Mouse (Mus musculus) midbrain, embryonic 14.5 days (tissue): ENCODE data around the gene Irf1. TPM values are rescaled to one million over a fixed set of nuclear protein-coding genes. Genes with fewer than 3 reads are reported as not detected.

ENCODE experiments used
- ATAC-seq: fragments of 200-750 bp; cut with Nextera tagmentation; 2 replicates; pipeline ENCODE4 v1.8.0; 2017; ENCODE audit warnings: moderate number of reproducible peaks, moderate library complexity; ENCODE audit not compliant: low FRiP score, low TSS enrichment
- DNase-seq: peaks from one replicate; pipeline ENCODE4 v3.0.0-alpha.2; 2015
- H3K27ac ChIP-seq: fragments of 300-500 bp; sonication (generic); replicated peaks from 2 replicates; pipeline ENCODE4 v1.5.1; 2014; ENCODE audit warnings: mild to moderate bottlenecking, low read depth, low read length, moderate library complexity
- H3K27me3 ChIP-seq: fragments of 300-500 bp; sonication (generic); 2 replicates; pipeline ENCODE4 v1.6.1; 2014; ENCODE audit warnings: low read length, control low read depth, mixed read lengths; ENCODE audit not compliant: control insufficient read depth, insufficient read depth
- H3K36me3 ChIP-seq: fragments of 300-500 bp; sonication (generic); 2 replicates; pipeline ENCODE4 v1.6.1; 2014; ENCODE audit warnings: low read length, control low read depth; ENCODE audit not compliant: control insufficient read depth, insufficient read depth
- H3K4me1 ChIP-seq: fragments of 300-500 bp; sonication (generic); 2 replicates; pipeline ENCODE4 v1.6.1; 2014; ENCODE audit warnings: mild to moderate bottlenecking, antibody characterized with exemption, low read length, control low read depth; ENCODE audit not compliant: control insufficient read depth, insufficient read depth
- H3K4me2 ChIP-seq: fragments of 300-500 bp; sonication (generic); 2 replicates; pipeline ENCODE4 v1.6.1; 2014; ENCODE audit warnings: mild to moderate bottlenecking, low read length, moderate library complexity
- H3K4me3 ChIP-seq: fragments of 300-500 bp; sonication (generic); replicated peaks from 2 replicates; pipeline ENCODE4 v1.5.1; 2014; ENCODE audit warnings: low read depth, low read length
- H3K9ac ChIP-seq: fragments of 300-500 bp; sonication (generic); replicated peaks from 2 replicates; pipeline ENCODE4 v1.6.1; 2014; ENCODE audit warnings: mild to moderate bottlenecking, low read length, moderate library complexity
- H3K9me3 ChIP-seq: fragments of 300-500 bp; sonication (generic); 2 replicates; pipeline ENCODE4 v1.6.1; 2016; ENCODE audit warnings: low read length, control low read depth, mixed read lengths; ENCODE audit not compliant: control insufficient read depth
- WGBS: fragments of 180-500 bp; shearing (Covaris S2); extraction: QIAGEN DNeasy Blood & Tissue Kit; methylation state at CpG from one replicate; pipeline ENCODE4 v1.1.7; 2014; 5-methylcytosine and 5-hydroxymethylcytosine counted together
- polyA plus RNA-seq: library from polyadenylated mRNA; unstranded; fragments of >200 nt; fragmentation: Nextera tagmentation; extraction: Ambion mirVana; gene quantifications from 2 replicates; pipeline ENCODE4 v1.2.1, GENCODE M21; 2014

Irf1 gene
- polyA plus RNA-seq, 1 experiment from 2014 or later = 3.5 TPM

DNA sequence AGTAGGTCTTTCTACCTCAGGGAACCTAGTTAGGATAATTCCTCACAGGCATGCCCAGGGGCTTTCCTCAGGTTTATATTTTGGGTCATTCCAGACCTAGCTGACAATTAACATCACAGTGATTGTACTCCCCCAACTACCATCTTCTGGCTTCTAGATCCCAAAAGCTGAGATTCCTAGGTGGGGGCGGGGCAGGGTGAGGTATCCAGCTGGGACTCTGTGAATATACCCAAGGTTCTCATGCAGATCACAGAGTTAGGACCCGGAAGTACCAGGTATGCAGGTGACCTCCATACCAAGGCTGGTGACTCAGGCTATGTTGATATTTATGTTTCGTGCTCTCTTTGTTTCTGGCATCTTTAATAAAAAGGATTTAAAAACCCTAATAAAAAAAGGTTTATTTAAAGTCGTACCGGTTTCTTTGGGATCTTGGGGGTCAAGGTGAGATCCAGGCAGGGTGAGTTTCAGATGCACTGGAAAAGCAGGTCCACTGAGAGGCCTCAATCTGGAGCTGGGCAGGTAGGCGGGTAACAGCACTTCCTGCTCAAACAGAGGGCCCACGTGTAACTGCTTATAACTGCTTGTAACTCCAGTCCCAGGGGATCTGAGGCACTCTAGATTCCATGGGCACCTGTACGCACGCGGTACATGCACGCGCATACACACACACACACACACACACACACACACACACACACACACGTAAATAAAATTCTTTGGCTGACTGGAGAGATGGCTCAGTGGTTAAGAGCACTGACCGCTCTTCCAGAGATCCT is 34.9 kb downstream of the Irf1 start:
- no peaks in the 10 kb centered on the region for H3K36me3 ChIP-seq
- ATAC-seq = no peak
- no peak overlapping the region for H3K4me2 ChIP-seq
- WGBS = 87% methylated on average over 14 of the region's 14 CpGs
- no peak overlapping the region for H3K4me3 ChIP-seq
- H3K27ac ChIP-seq = no peak overlapping the region
- H3K27me3 ChIP-seq = no peaks in the 10 kb centered on the region
- H3K9me3 ChIP-seq = no peaks in the 10 kb centered on the region
- DNase-seq = no peak
- H3K9ac ChIP-seq = no peak overlapping the region
- H3K4me1 ChIP-seq = no peaks in the 10 kb centered on the region

DNA sequence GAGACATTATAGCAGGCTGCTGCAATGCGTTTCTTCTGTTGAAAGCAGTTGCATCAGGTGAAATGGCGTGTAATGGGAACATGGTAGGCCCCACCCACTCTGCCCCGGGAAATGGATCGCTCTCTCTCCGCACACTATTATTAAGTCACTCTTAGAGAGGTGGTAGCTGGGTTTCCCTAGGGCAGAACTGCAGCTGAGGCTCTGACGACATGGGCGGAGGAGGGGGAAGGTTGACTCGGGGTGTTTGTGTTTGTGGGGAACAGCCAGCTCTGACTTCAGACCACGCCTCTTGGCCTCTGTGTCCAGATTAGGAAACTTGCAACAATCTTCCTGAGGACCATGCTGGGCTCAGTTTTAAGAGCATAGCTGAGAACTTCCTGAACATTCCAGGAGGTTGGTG is 36.0 kb downstream of the Irf1 start:
- Histone ChIP-seq H3K27me3 (no peaks in the 10 kb centered on the region), H3K9me3 (no peaks in the 10 kb centered on the region), H3K4me2 (no peak overlapping the region), H3K27ac (no peak overlapping the region), H3K4me1 (no peaks in the 10 kb centered on the region), H3K4me3 (no peak overlapping the region), H3K36me3 (no peaks in the 10 kb centered on the region), H3K9ac (no peak overlapping the region)
- 80% methylated on average over 9 of the region's 9 CpGs for WGBS
- DNase-seq (no peak), ATAC-seq (no peak)

DNA sequence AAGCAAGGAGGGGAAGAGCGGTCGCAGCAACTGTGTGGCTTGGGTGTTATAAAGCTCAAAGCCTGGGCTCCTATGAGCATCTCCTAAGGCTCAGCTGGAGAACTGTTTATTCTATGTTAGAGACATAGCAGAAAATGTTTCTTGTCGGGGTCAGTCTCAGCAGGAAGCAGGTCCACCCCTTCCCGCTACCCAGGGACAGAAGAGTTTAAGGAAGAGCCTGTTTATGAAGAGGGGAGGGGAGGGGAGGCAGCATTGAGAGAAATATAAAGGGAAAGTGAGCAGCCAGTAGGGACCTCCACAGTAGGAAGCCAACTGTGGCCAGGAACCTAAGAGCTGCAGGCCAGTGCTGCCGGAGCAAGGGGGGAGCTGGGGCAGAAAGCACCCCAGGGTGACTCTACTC is 39.5 kb downstream of the Irf1 start:
- no peak overlapping the region for H3K27ac ChIP-seq
- no peaks in the 10 kb centered on the region for H3K4me1 ChIP-seq
- 47% methylated on average over 5 of the region's 5 CpGs for WGBS
- H3K9me3 ChIP-seq = no peaks in the 10 kb centered on the region
- no peak overlapping the region for H3K4me3 ChIP-seq
- H3K9ac ChIP-seq = no peak overlapping the region
- no peak for ATAC-seq
- no peaks in the 10 kb centered on the region for H3K27me3 ChIP-seq
- H3K36me3 ChIP-seq = no peaks in the 10 kb centered on the region
- H3K4me2 ChIP-seq = no peak overlapping the region
- DNase-seq = no peak

DNA sequence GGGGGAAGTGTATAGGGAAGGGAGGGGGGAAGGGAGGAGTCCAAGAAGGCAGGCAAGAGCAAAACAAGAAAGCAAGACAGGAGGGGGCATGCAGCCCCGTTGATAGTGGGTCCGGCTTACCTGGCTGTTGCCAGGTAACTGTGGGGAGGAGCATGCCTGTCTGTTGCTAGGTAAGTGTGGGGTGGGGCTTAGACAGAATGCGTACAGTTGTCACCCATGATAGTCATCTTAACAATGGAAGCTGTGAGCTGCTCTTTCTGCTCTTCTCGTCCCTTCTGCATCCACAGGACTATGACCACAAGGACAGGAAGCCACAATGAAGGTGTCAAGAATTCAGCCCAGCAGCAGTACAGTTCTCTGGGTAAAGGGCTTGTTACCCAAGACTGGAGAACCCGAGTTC is 40.3 kb downstream of the Irf1 start:
- Histone ChIP-seq H3K4me1 (no peaks in the 10 kb centered on the region), H3K9me3 (no peaks in the 10 kb centered on the region), H3K4me2 (no peak overlapping the region), H3K36me3 (no peaks in the 10 kb centered on the region), H3K9ac (no peak overlapping the region), H3K27me3 (no peaks in the 10 kb centered on the region), H3K4me3 (no peak overlapping the region), H3K27ac (no peak overlapping the region)
- WGBS = 52% methylated on average over 5 of the region's 5 CpGs
- ATAC-seq (no peak), DNase-seq (no peak)

GRCm38 (mm10) chr11:53810749-53811148 is 40.9 kb downstream of the Irf1 start:
- H3K9ac ChIP-seq = no peak overlapping the region
- H3K9me3 ChIP-seq = no peaks in the 10 kb centered on the region
- H3K27ac ChIP-seq = no peak overlapping the region
- ATAC-seq (no peak), DNase-seq (no peak)
- no peak overlapping the region for H3K4me3 ChIP-seq
- H3K4me1 ChIP-seq = no peaks in the 10 kb centered on the region
- 77% methylated on average over 2 of the region's 2 CpGs for WGBS
- H3K27me3 ChIP-seq = no peaks in the 10 kb centered on the region
- H3K36me3 ChIP-seq = no peaks in the 10 kb centered on the region
- H3K4me2 ChIP-seq = no peak overlapping the region

DNA sequence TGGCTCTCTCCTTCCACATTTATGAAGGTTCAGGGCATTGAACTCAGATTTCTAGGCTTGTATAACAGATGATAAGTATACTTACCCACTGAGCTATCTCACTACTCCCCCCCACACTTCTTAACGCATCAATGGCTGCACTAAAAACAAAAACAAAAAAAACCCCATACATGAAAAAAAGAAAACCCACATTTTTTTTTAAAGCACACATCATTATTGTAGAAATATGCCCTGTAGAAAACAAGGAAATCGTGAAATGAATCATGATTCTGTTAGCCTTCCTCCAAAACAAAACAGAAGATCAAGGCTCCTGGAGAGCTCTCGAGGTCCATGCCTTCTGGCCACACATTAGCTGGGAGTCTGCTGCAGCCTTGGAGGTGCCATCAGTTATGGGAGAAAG is 41.5 kb downstream of the Irf1 start:
- Histone ChIP-seq H3K9ac (no peak overlapping the region), H3K9me3 (no peaks in the 10 kb centered on the region), H3K27ac (no peak overlapping the region), H3K4me1 (no peaks in the 10 kb centered on the region), H3K4me3 (no peak overlapping the region), H3K4me2 (no peak overlapping the region), H3K27me3 (no peaks in the 10 kb centered on the region), H3K36me3 (no peaks in the 10 kb centered on the region)
- DNase-seq = no peak
- WGBS = 86% methylated on average over 3 of the region's 3 CpGs
- no peak for ATAC-seq

- no peak overlapping the region for H3K27ac ChIP-seq
- H3K9ac ChIP-seq = no peak overlapping the region
- no peaks in the 10 kb centered on the region for H3K9me3 ChIP-seq
- no peak for ATAC-seq
- H3K27me3 ChIP-seq = no peaks in the 10 kb centered on the region
- no peak for DNase-seq
- no peak overlapping the region for H3K4me2 ChIP-seq
- no peaks in the 10 kb centered on the region for H3K4me1 ChIP-seq
- no peak overlapping the region for H3K4me3 ChIP-seq
- H3K36me3 ChIP-seq = no peaks in the 10 kb centered on the region
- WGBS = 87% methylated on average over 16 of the region's 16 CpGs
These were observed 43.4 kb downstream of the Irf1 start for GRCm38 (mm10) chr11:53813001-53813868.

DNA sequence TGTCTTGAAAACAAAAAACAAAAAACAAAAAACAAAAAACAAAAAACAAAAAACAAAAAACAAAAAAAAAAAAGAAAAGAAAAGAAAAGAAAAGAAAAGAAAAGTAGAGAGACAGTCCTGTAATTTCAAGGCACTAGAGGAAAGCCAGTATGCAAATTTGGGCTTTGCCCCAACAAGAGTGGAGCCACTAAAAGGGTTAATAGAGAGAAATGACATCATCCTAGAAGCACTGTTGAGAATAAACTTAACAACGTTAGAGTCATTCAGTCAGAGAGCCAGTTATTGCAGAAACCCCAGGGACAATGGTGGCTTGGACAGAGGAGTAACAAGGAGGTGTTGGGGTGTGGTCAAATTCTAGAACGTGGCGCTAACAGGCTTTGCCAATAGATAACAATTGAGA is 45.0 kb downstream of the Irf1 start:
- Histone ChIP-seq H3K9me3 (no peaks in the 10 kb centered on the region), H3K27ac (no peak overlapping the region), H3K4me3 (no peak overlapping the region), H3K36me3 (no peaks in the 10 kb centered on the region), H3K4me2 (no peak overlapping the region), H3K9ac (no peak overlapping the region), H3K27me3 (no peaks in the 10 kb centered on the region), H3K4me1 (no peaks in the 10 kb centered on the region)
- ATAC-seq (no peak), DNase-seq (no peak)
- 71% methylated on average over 3 of the region's 3 CpGs for WGBS
